Mouse (Mus musculus): ENCODE results near the gene Sub1. TPM values are rescaled to one million over a fixed set of nuclear protein-coding genes. Genes with fewer than 3 reads are reported as not detected.

The Sub1 gene
- polyA plus RNA-seq, 1 experiment from 2014 or later, result 590 TPM

DNA sequence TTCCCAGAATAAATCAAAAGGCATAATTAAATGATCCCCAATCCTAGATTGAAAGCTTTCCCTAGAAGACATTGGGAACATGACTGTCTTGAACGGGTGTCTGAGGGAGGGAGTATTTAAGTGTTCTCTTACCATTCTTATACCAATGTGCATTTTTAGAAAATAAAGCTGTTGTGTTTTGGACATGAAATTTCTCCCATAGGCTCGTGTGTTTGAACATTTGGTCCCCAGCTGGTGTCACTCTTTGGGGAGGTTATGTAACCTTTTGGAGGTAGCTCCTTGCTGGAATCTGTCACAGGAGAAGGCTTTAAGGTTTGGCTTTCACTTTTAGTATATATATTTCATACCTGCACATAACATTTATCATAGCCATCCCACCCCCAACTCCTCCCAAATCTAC lies 18.6 kb downstream of the Sub1 start:
- H3K36me3 ChIP-seq (ENCODE audit: control insufficient read depth, insufficient read depth, low read length), result no peaks in the 10 kb centered on the region; the same call in 1 of the 2 replicates
- no peak overlapping the region for H3K9ac ChIP-seq (ENCODE audit: low read depth, low read length)
- H3K4me3 ChIP-seq (ENCODE audit: low read length), result no peak overlapping the region
- H3K4me1 ChIP-seq (ENCODE audit: control insufficient read depth, insufficient read depth, low read length), result no peaks in the 10 kb centered on the region
- H3K4me2 ChIP-seq (ENCODE audit: low read depth, low read length), result no peak overlapping the region
- no peak for ATAC-seq
- WGBS, result 82% methylated on average over 2 of the region's 2 CpGs
- H3K27me3 ChIP-seq (replicated peaks; ENCODE audit: control insufficient read depth, insufficient read depth, low read length), result no peaks in the 10 kb centered on the region
- no peaks in the 10 kb centered on the region for H3K9me3 ChIP-seq (ENCODE audit: control insufficient read depth, low read length)
- no peak overlapping the region for H3K27ac ChIP-seq (ENCODE audit: low read length)

DNA sequence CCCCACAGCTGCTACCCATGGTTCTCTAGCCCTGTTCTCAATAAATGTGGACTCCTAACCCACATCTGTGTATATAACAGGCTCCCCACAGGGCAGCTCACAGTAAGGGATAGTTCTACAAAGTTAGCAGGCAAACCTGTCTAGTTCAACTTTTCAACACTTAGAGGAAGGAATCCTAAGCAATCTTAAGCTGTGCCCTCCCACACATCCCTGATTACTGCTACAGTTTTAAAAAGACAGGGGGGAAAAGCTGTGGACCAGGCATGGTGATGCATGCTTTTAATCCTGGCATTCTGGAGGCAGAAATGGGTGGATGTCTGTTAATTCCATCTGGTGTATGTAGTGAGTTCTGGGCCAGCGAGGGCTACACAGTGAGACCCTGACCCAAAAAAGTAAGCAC lies 19.7 kb downstream of the Sub1 start:
- Histone ChIP-seq H3K9ac (ENCODE audit: low read depth, low read length) (no peak overlapping the region), H3K4me3 (ENCODE audit: low read length) (no peak overlapping the region), H3K36me3 (ENCODE audit: control insufficient read depth, insufficient read depth, low read length) (no peaks in the 10 kb centered on the region), H3K4me2 (ENCODE audit: low read depth, low read length) (no peak overlapping the region), H3K4me1 (ENCODE audit: control insufficient read depth, insufficient read depth, low read length) (no peaks in the 10 kb centered on the region), H3K27ac (ENCODE audit: low read length) (no peak overlapping the region), H3K27me3 (replicated peaks; ENCODE audit: control insufficient read depth, insufficient read depth, low read length) (no peaks in the 10 kb centered on the region), H3K9me3 (ENCODE audit: control insufficient read depth, low read length) (no peaks in the 10 kb centered on the region)
- ATAC-seq, result no peak
- 97% methylated on average over 1 of the region's 1 CpGs for WGBS

DNA sequence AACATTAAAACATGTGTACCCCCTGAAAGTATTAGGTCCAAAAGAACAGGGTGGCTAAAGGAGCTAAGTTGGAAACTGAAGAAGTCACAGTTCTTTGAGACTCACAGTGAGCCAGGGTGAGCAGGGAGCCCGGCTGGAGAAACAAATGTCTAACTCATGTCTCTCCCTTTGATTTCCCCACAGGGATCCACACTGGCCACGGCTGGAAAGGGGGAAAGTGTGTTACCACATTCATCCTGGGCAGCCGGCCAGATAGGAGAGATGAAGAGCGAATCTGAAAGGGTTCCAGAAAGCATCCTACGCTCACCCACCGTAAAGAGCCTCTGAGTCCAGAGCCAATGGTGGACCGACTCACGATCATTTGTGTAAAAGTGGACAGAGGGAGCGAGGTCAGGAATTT lies 20.9 kb downstream of the Sub1 start:
- no peaks in the 10 kb centered on the region for H3K4me1 ChIP-seq (ENCODE audit: control insufficient read depth, insufficient read depth, low read length)
- H3K36me3 ChIP-seq (ENCODE audit: control insufficient read depth, insufficient read depth, low read length), result no peaks in the 10 kb centered on the region
- no peak overlapping the region for H3K4me2 ChIP-seq (ENCODE audit: low read depth, low read length)
- H3K9me3 ChIP-seq (ENCODE audit: control insufficient read depth, low read length), result no peaks in the 10 kb centered on the region
- 76% methylated on average over 9 of the region's 9 CpGs for WGBS
- no peak overlapping the region for H3K9ac ChIP-seq (ENCODE audit: low read depth, low read length)
- H3K27me3 ChIP-seq (replicated peaks; ENCODE audit: control insufficient read depth, insufficient read depth, low read length), result no peaks in the 10 kb centered on the region
- H3K4me3 ChIP-seq (ENCODE audit: low read length), result no peak overlapping the region
- no peak for ATAC-seq
- H3K27ac ChIP-seq (ENCODE audit: low read length), result no peak overlapping the region

DNA sequence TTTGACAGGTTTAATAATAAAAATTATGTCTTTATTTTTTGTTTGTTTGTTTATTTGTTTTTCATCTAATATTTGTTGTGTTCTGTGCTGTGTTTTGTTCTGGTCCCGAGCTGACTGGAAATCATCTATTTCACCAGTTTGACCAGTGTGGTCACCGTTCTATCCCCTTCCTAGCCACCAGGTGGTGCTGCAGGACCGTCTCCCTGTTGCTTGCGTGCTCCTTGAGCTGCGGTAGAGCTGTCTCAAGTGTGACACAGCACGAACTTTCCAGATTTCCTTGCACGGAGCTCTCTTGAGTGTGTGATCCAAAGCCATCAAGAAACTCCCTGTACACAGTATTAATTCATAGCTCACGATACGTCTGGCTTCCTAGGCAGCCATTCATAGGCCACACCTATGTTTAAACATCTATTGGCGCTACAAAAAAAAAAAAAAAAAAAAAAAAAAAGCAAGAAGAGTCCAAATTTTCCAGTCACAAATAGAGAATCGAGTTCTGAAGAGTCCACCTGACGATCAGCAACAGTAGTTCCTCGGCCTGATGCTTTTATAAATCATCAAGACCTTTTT lies 24.8 kb downstream of the Sub1 start:
- H3K36me3 ChIP-seq (ENCODE audit: control insufficient read depth, insufficient read depth, low read length), result no peaks in the 10 kb centered on the region
- no peaks in the 10 kb centered on the region for H3K27me3 ChIP-seq (replicated peaks; ENCODE audit: control insufficient read depth, insufficient read depth, low read length)
- H3K4me3 ChIP-seq (ENCODE audit: low read length), result no peak overlapping the region
- H3K4me1 ChIP-seq (ENCODE audit: control insufficient read depth, insufficient read depth, low read length), result no peaks in the 10 kb centered on the region
- H3K9ac ChIP-seq (ENCODE audit: low read depth, low read length), result no peak overlapping the region
- ATAC-seq, result peak; percentile 85
- peak overlapping the region; percentile 15; the same call in 1 of the 2 replicates for H3K4me2 ChIP-seq (ENCODE audit: low read depth, low read length)
- 18% methylated on average over 13 of the region's 13 CpGs for WGBS
- no peak overlapping the region for H3K27ac ChIP-seq (ENCODE audit: low read length)
- H3K9me3 ChIP-seq (ENCODE audit: control insufficient read depth, low read length), result no peaks in the 10 kb centered on the region

DNA sequence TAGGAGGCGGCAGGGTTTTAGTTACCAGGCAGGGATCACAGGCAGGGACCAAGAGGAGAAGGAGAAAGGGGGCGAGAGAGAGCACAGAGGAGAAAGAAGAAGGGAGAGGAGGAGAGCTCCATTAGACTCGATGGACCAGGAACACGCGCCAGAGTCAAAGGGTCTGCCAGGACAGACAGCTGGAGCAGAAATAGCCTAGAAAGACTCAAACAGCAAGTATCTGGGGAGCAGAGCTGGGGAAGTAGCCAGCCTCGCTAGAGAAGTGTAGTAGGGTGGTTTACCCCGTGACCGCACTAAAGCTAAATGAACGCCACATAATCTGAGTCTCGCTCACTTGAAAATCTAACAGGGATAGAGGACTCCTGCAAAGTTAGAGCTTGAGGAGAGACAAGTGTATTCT lies 26.2 kb downstream of the Sub1 start:
- WGBS, result 77% methylated on average over 10 of the region's 10 CpGs
- no peaks in the 10 kb centered on the region for H3K4me1 ChIP-seq (ENCODE audit: control insufficient read depth, insufficient read depth, low read length)

DNA sequence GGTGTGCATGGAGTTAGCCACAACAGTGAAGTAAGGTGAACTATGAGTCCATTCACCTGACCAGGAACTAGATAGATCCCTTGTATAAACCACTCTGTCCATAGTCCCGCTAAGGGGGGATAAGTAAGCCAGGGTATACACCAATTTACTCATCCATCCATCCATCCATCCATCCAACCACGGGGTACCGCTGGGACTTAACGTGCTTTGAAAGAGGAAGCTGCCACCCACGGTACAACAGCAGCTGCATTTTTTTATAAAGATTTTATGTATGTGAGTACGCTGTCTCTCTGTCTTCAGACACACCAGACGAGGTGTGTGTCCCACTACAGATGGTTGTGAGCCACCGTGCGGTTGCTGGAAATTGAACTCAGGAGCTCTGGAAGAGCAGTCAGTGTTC lies 27.9 kb downstream of the Sub1 start:
- H3K27ac ChIP-seq (ENCODE audit: low read length), result no peak overlapping the region
- 85% methylated on average over 9 of the region's 9 CpGs for WGBS
- no peak overlapping the region for H3K4me2 ChIP-seq (ENCODE audit: low read depth, low read length)
- no peaks in the 10 kb centered on the region for H3K36me3 ChIP-seq (ENCODE audit: control insufficient read depth, insufficient read depth, low read length)
- H3K4me1 ChIP-seq (ENCODE audit: control insufficient read depth, insufficient read depth, low read length), result no peaks in the 10 kb centered on the region
- H3K27me3 ChIP-seq (replicated peaks; ENCODE audit: control insufficient read depth, insufficient read depth, low read length), result no peaks in the 10 kb centered on the region
- no peaks in the 10 kb centered on the region for H3K9me3 ChIP-seq (ENCODE audit: control insufficient read depth, low read length)
- H3K9ac ChIP-seq (ENCODE audit: low read depth, low read length), result no peak overlapping the region
- H3K4me3 ChIP-seq (ENCODE audit: low read length), result no peak overlapping the region
- no peak for ATAC-seq

More for the DNA sequence above, 26.2 kb downstream of the Sub1 start:
- no peak overlapping the region for H3K4me2 ChIP-seq (ENCODE audit: low read depth, low read length)
- no peak overlapping the region for H3K27ac ChIP-seq (ENCODE audit: low read length)
- H3K4me3 ChIP-seq (ENCODE audit: low read length), result no peak overlapping the region
- H3K9ac ChIP-seq (ENCODE audit: low read depth, low read length), result no peak overlapping the region
- H3K9me3 ChIP-seq (ENCODE audit: control insufficient read depth, low read length), result no peaks in the 10 kb centered on the region
- ATAC-seq, result no peak
- H3K27me3 ChIP-seq (replicated peaks; ENCODE audit: control insufficient read depth, insufficient read depth, low read length), result no peaks in the 10 kb centered on the region
- H3K36me3 ChIP-seq (ENCODE audit: control insufficient read depth, insufficient read depth, low read length), result no peaks in the 10 kb centered on the region

DNA sequence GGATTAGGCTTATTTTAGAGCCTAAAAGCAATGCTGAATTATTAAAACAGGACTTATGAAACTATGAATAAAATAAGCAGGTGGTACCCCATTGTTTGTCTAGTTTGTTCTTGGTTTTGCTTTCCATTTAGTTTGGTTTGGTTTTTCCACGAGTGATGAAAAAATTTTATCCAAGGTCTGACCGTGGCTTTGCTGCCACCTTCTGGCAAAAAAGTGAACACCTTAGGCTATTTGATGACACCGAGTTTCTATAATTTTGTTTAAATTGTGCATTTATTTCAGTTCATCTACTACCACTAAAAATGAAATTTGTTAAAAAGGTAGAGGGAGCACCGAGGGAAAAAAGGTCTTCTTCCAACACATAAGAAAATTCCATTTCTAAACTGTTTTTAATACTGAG lies 30.4 kb downstream of the Sub1 start:
- WGBS, result 9% methylated on average over 4 of the region's 4 CpGs

DNA sequence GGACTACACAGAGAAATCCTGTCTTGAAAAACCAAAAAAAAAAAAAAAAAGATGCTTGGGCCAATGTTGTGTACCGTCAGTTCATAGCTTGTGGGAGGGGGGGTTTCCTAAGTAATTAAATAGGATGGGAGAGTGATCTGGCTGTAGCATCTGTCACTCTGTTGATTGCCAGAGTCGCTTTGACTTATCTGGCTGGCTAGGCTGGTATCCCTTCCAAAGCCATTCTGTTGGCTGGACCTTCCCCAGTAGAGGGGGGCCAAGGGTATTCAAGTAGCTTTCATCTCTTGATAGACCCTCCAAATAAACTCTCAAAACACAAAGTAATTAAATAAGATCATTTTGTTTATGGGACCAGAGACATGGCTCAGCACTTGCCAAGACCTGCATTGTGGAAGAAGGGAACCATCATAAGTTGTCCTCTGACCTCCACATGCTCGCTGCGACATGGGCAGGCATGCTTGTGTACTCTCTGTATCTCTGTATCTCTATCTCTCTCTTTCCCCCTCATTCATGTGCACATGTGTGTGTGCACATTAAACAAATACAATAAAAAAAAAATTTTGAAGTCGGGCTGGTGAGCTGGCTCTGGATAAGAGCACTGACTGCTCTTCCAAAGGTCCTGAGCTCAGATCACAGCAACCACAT lies 31.5 kb downstream of the Sub1 start:
- no peak for ATAC-seq
- Histone ChIP-seq H3K9ac (ENCODE audit: low read depth, low read length) (no peak overlapping the region), H3K27me3 (replicated peaks; ENCODE audit: control insufficient read depth, insufficient read depth, low read length) (no peaks in the 10 kb centered on the region), H3K36me3 (ENCODE audit: control insufficient read depth, insufficient read depth, low read length) (no peaks in the 10 kb centered on the region), H3K4me3 (ENCODE audit: low read length) (no peak overlapping the region), H3K4me2 (ENCODE audit: low read depth, low read length) (no peak overlapping the region), H3K27ac (ENCODE audit: low read length) (no peak overlapping the region), H3K4me1 (ENCODE audit: control insufficient read depth, insufficient read depth, low read length) (no peaks in the 10 kb centered on the region), H3K9me3 (ENCODE audit: control insufficient read depth, low read length) (no peaks in the 10 kb centered on the region)
- 83% methylated on average over 5 of the region's 5 CpGs for whole genome bisulfite sequencing

More for the DNA sequence above, 30.4 kb downstream of the Sub1 start:
- H3K4me3 ChIP-seq (ENCODE audit: low read length), result no peak overlapping the region
- no peaks in the 10 kb centered on the region for H3K9me3 ChIP-seq (ENCODE audit: control insufficient read depth, low read length)
- H3K27ac ChIP-seq (ENCODE audit: low read length), result no peak overlapping the region
- no peak overlapping the region for H3K9ac ChIP-seq (ENCODE audit: low read depth, low read length)
- no peak for ATAC-seq
- no peaks in the 10 kb centered on the region for H3K36me3 ChIP-seq (ENCODE audit: control insufficient read depth, insufficient read depth, low read length)
- no peaks in the 10 kb centered on the region for H3K27me3 ChIP-seq (replicated peaks; ENCODE audit: control insufficient read depth, insufficient read depth, low read length)
- no peak overlapping the region for H3K4me2 ChIP-seq (ENCODE audit: low read depth, low read length)
- H3K4me1 ChIP-seq (ENCODE audit: control insufficient read depth, insufficient read depth, low read length), result no peaks in the 10 kb centered on the region

DNA sequence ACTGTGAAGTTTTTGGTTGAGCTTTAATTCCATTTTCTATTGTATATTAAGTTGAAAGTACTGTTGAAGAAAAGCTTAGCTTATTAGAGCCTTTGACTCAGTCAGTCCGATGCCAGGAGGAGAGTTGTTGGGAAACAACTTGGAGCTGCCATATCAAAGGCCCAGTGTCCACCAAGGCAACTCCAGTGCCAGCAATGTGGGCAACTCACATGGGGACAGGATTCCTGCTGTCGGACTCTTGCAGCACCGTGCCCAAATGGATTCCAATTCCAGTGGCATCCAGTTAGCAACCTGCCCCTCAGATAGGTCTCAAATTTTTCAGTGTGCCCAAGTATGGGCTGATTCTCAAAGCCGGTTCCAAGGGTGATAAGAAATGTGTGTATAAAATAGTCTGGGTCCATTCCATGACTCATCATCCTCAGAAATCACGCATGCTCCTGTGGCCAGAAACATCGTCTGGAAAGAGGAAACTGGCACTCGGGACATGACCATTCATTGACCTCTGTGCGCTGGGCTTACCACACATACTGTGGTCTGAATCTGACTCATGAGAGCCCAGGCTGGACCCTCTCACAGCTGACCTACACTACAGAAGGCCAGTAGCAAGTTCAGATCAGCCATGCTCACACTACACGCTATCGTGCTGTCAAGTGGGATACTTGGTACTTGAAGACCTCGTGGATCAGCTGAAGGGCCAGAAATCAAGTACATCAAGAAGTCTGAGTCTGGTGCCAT lies 32.8 kb downstream of the Sub1 start:
- Histone ChIP-seq H3K9ac (ENCODE audit: low read depth, low read length) (no peak overlapping the region), H3K4me1 (ENCODE audit: control insufficient read depth, insufficient read depth, low read length) (no peaks in the 10 kb centered on the region), H3K36me3 (ENCODE audit: control insufficient read depth, insufficient read depth, low read length) (no peaks in the 10 kb centered on the region), H3K9me3 (ENCODE audit: control insufficient read depth, low read length) (no peaks in the 10 kb centered on the region), H3K27ac (ENCODE audit: low read length) (no peak overlapping the region), H3K4me3 (ENCODE audit: low read length) (no peak overlapping the region), H3K4me2 (ENCODE audit: low read depth, low read length) (no peak overlapping the region), H3K27me3 (replicated peaks; ENCODE audit: control insufficient read depth, insufficient read depth, low read length) (no peaks in the 10 kb centered on the region)
- ATAC-seq, result no peak
- 88% methylated on average over 11 of the region's 11 CpGs for WGBS

Measured in intestine, embryonic 16.5 days (tissue).